Mouse (Mus musculus): ENCODE measurements at regions not wholly inside any gene's neighbourhood (a gene's known extent, or its start where the extent isn't known, plus 50 kb on each side); places are given as distances from the start of the nearest gene placed in this dataset.
"Not testable (repeated sequence)": the region's sequence is repeated elsewhere in the genome, so short reads cannot be mapped to it uniquely, and the experiment has no call there.

DNA sequence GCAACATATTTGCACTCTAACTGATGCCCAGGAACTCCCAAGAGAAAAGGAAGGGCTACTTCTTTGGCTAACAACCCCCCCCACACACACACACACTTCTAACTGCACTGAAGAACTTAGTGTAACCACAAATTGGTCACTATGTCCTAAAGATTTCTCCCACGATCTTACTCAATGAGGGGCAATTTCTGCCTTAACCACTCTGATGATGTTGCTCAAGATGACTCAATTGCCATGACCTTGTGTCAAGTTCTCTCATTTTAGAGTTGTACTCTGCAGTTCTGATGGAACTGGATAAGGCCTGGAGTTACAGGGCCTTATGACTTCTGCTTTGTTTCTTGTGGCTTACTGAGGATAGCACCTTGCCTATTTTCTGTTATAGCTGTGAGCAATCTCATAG, 81.7 kb downstream of the Sem1 start:
- in situ Hi-C loops (cut with MseI, MboI), result no loop called here

- in situ Hi-C loops (cut with MseI, MboI), result no loop called here
Measured at GRCm38 (mm10) chr6:6496336-6496735, 82.1 kb downstream of the Sem1 start.

DNA sequence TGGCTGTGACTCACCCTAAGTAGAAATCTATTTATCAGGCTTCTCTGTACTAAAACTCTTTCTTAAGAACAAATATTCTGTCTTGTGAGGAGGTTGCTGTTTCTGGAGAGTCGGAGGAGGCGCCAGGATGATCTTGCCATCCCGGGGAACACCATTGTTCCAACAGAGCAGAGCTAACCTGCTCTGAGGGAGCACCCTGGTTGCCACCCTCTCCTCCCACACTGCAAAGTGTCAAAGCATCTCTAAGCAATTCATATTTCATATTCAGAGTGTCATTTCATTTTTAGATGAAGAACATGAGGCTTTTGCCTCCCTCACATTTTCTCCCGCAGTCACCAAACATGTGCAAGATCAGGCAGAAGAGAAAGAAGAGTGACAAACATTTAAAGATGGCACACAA, 90.3 kb downstream of the Sem1 start:
- in situ Hi-C loops (cut with MseI, MboI), result no loop called here

DNA sequence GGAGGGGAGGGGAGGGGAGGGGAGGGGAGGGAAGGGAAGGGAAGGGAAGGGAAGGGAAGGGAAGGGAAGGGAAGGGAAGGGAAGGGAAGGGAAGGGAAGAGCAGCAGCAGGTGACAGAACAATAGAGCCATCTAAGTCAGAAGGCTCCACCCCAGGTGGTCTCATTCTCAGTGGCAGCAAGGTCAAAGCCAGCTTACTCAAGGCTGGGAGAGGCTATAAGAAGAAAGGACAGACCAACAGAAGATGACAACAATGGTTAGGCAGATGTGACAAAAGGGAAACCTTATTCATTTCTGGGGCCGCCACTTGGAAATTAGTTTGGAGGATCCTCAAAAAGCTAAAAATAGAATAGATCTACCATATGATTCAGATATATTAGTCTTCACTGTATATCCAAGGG, 96.9 kb downstream of the Sem1 start:
- in situ Hi-C loops (cut with MseI, MboI), result not testable (repeated sequence)

DNA sequence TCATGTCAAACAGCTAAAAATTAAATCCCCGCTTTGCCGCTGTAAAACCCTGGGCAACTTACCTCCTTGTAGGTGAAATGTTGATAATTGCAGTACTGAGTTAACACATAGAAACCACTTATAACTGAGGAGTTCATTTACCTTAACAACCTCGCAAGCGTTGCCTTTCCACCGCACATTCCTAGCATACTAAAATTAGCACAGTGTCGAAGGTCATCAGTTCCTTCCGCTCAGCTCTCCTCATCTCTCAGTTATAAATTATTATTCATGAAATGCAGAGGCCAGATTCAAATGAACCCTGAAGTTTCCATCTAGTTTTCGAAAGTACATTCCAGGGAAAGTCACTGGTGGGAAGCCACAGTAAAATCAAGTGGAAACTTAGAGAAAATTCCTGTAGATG, 108.1 kb downstream of the Sem1 start:
- in situ Hi-C loops (cut with MseI, MboI), result no loop called here

- in situ Hi-C loops (cut with MseI, MboI), result no loop called here
Measured at GRCm38 (mm10) chr6:6467526-6467925, 110.9 kb downstream of the Sem1 start.

DNA sequence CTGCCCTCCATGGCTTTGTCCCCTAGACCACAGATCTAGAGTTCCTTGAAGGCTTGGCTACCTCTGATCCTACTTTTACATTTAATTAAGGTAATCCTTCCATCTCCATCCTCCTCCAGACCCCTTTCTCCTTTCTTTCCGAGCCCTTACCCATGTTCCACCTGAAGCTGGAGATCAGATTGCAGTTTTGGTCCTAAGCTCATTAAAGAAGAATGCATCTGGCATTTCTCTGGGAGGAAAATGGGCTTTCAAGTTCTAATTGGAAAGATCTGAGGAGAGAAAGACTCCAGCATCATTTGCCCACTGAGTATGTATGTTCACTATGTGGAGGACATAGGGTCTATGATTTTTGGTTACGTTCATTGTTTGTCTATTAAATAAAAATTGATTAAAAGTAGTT, 112.2 kb downstream of the Sem1 start:
- in situ Hi-C loops (cut with MseI, MboI), result no loop called here

DNA sequence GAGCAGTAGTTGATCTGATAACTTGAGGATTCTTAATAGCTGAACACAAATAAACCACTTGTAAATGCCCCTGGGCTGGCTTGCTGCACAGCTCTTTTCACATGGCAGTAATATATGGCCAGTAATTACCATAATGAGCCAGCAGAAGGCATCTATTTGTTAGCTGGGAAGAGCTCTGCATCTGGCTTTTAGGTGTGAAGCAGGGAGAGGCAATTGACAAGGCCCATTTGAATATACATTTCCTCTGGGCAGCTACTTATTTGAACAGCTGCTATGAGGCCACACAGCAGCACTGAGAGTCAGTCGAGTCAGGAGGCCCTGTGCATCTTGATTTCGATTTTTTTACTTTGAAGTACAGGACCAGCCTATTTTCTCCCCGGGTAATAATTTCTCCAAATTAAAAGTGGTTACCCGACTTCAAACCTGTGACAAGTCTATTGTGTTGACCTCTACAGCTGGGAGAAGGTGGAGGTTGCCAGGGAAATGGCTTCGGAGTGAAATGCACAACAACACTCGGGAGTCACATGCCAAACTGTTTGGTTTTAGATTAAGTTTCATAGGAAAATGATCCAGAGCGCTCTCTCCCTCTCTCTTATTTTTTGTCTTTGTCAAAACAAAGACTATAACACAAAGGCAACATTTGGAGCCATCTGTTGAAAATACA, 114.5 kb downstream of the Sem1 start:
- in situ Hi-C loops (cut with MseI, MboI), result no loop called here

- in situ Hi-C loops (cut with MseI, MboI), result no loop called here
Measured at GRCm38 (mm10) chr6:6459918-6460239, 118.6 kb downstream of the Sem1 start.

DNA sequence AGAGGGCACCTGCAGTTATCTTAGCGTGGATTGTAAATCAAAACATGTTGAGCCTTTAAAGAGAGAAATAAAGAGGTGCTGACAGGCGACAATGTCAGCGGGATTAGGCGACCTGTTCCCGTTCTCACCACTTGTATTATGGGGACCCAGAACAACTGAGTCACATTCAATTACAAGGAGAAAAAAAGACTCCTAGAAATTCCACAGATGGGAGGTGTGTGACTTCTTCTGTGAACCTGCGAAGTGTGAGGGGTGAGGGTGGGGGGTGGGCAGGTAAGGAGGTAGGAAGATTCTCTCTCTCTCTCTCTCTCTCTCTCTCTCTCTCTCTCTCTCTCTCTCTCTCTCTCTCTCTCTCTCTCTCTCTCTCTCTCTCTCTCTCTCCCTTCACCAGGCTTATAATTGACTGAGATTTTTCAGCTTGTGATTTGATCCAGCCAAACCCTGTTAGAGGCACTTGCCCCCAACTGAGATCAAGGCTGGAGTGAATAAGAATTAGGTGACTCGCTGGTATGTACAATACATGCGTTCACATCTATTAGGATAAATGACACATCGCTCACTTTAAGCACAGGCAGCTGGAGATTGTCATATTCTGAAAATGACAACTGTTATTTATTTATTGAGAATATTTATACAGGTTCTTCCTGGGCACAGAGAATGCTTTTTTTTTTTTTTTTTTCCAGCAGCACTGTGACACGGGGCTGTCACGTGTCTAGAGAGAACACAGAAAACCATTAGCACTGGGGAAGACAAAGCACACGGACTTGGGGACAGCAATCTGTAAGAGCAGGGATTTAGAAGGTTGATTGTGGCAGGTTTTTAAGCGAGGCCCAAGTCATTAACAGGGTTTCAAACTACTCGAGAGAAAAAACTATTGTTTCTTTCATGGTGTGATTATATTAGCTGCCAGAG, 119.2 kb downstream of the Sem1 start:
- in situ Hi-C loops (cut with MseI, MboI), result no loop called here

- in situ Hi-C loops (cut with MseI, MboI), result no loop called here
Measured at GRCm38 (mm10) chr6:6457726-6458125, 120.7 kb downstream of the Sem1 start.

- in situ Hi-C loops (cut with MseI, MboI), result no loop called here
Measured at GRCm38 (mm10) chr6:6457001-6457400, 121.5 kb downstream of the Sem1 start.

GRCm38 (mm10) chr6:6455566-6455965, 122.9 kb downstream of the Sem1 start:
- in situ Hi-C loops (cut with MseI, MboI), result no loop called here

- in situ Hi-C loops (cut with MseI, MboI), result no loop called here
Measured at GRCm38 (mm10) chr6:6454396-6454795, 124.1 kb downstream of the Sem1 start.

DNA sequence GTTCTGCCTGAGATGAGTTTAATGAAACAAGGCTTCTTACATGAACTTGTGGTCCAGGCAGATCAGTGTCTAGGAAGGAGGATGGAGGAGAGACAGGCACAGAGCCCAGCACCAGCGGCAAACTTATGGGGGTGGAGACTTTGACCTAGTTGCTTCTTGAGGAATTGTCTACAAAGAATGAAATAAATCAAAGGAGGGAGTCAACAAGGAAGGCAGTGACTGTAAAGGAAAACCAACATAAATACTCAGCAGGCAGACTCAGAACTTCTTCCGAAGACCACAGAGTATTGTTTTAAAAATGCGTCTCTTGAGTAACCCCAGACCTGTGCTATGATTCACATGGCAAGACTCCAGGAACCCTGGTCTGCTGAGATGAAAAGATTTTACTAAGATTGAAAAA, 143.6 kb downstream of the Sem1 start:
- in situ Hi-C loops (cut with MseI, MboI), result no loop called here

DNA sequence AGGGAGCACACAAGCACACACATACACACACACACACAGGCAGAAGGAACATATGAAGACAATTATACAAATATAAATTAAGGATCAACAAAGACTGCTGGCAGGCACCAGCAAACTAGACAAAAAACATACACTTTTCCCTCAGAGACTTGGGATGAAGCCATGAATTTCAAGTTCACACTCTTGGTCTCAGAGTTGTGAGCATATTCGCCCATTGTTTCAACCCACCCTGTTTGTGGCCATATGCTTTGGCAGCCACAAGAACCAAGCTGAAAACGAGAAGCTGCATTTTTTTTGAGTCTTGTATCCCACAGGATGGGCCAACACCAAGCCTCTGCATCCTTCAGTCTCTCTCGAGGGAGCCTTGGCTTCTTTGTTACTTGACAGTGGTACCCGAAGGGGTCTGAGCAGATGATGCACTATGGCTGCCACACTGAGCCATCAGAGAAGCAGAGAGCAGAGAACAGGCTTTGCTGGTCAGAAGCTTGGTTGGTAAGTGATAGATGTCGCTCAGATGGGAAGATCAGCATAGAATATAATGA, 144.1 kb downstream of the Sem1 start:
- in situ Hi-C loops (cut with MseI, MboI), result no loop called here

DNA sequence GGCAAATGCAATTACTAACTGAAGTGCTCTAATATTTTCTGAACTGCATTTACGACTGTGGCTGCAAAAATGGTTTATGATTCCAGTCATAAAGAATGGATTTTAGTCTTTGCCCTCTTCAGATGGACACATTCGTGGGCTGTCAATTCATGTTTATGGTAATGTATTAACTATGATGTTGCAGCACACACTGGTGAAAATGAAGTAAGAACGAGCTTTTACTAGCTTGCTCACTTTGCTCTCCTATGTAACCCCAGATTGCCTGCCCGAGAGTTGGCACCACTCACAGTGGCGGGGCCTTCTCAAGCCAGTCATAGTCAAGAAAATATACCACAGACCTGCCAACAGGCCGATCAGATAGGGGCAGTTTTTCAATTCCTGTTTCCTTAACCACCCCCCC, 145.3 kb downstream of the Sem1 start:
- in situ Hi-C loops (cut with MseI, MboI), result no loop called here

GRCm38 (mm10) chr6:6414654-6415610, 163.5 kb downstream of the Sem1 start:
- in situ Hi-C loops (cut with MseI, MboI), result no loop called here

- in situ Hi-C loops (cut with MseI, MboI), result no loop called here
Measured at GRCm38 (mm10) chr6:6397997-6398396, 180.5 kb downstream of the Sem1 start.

DNA sequence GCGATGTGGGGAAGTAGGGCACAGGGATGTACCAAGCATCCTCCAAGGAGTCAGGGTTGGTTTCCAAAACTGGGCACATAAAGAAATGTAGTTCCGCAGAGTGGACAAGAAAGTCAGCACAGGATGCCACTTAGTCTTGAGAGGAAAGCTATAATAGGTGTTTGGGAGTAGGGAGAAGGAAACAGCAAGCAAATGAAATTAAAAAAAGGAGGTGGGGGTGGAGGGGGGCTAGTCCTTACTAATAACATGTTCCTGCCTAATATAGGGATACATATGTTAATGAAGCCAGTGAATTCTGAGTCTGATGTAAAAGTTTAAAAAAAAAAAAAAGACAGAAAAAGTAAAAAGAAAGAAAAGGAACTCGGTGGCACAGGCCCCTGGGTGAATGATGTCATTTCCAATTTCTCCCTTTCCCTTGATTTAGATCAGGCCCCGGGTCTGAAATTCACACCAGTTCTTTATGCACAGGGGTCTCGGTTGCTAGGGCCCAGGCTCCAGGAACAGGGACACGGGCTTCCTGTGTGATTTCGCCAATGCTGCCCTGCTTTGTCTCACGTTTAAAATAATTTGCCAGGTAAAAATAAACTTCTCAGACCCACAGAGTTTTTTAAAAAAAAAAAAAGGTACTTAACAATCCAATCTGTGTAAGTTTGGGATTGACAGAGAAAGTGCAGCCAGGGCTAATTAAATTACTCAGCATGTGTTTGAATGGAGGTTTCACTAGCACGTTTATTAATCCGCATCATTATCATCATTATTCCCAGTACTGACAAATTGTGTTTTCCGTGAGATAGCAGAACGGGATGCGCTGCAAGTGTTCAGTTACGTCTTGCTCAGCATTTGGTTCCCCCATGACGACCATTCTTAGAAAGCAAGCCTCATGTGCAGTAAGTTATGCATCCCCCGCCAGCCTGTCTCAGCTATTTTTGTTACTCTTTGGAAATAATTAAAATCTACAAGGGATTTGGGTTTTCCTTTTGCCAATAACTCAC, 172.8 kb upstream of the Slc25a13 start:
- in situ Hi-C loops (cut with MseI, MboI), result no loop called here
